Mouse (Mus musculus) left cerebral cortex, postnatal 4 days (tissue): ENCODE data around the gene OR5BS1P. TPM values are rescaled to one million over a fixed set of nuclear protein-coding genes. Genes with fewer than 3 reads are reported as not detected.

ENCODE experiments used
- microRNA-seq: library from miRNA; unstranded; fragments of <30 nt; microRNA quantifications from one replicate; pipeline ENCODE4 v1.2.0, GENCODE M21; 2022
- total RNA-seq, 2 experiments: library from RNA; stranded (reverse); gene quantifications; 2 replicates each; pipeline ENCODE4 v1.2.3; 2021

The OR5BS1P gene
- total RNA-seq, 2 experiments from 2014 or later: not detected

Small RNAs within 50 kb of the gene (microRNA-seq; reads per million reads assigned to microRNA genes)
- gene Mir1291: 2.7 reads per million

Other genes with a start within 250 kb of the OR5BS1P start
- gene Gm44579, start 248.9 kb upstream of the OR5BS1P start, total RNA-seq: not detected
- gene Olfr287, start 248.8 kb upstream of the OR5BS1P start, total RNA-seq: under 1 TPM in 1 of 2 experiments, not detected in 1; 0.20 TPM
- gene Olfr286, start 235.4 kb upstream of the OR5BS1P start, total RNA-seq: not detected
- gene H1fnt, start 212.6 kb upstream of the OR5BS1P start, total RNA-seq: not detected
- gene Zfp641, start 173.7 kb upstream of the OR5BS1P start, total RNA-seq: 10 to 100 TPM; 11.8 to 13.4 TPM
- not detected for gene Olfr285, start 152.5 kb upstream of the OR5BS1P start, total RNA-seq
- not detected for gene Olfr284, start 128.9 kb upstream of the OR5BS1P start, total RNA-seq
- gene Olfr283, start 89.0 kb upstream of the OR5BS1P start, total RNA-seq: not detected
- gene Olfr282, start 38.7 kb upstream of the OR5BS1P start, total RNA-seq: not detected
- not detected for gene Olfr281, start 17.3 kb upstream of the OR5BS1P start, total RNA-seq
- not detected for gene Lalba, start 12.8 kb downstream of the OR5BS1P start, total RNA-seq
- not detected for gene Olfr279, start 22.5 kb downstream of the OR5BS1P start, total RNA-seq
- gene Kansl2, start 64.4 kb downstream of the OR5BS1P start, total RNA-seq: 10 to 100 TPM; 72.2 to 77.1 TPM
- gene Ccnt1, start 101.0 kb downstream of the OR5BS1P start, total RNA-seq: 10 to 100 TPM; 51.5 to 61.1 TPM
- not detected for gene 4930415O20Rik, start 101.1 kb downstream of the OR5BS1P start, total RNA-seq
- gene Adcy6, start 140.2 kb downstream of the OR5BS1P start, total RNA-seq: 10 to 100 TPM; 55.1 to 56.6 TPM
- gene Cacnb3, start 160.9 kb downstream of the OR5BS1P start, total RNA-seq: 100 to 1,000 TPM; 213 to 226 TPM
- 10 to 100 TPM; 62.5 to 68.6 TPM for gene Ddx23, start 193.0 kb downstream of the OR5BS1P start, total RNA-seq
- gene Rnd1, start 207.6 kb downstream of the OR5BS1P start, total RNA-seq: 10 to 100 TPM; 46.5 to 49.7 TPM
- gene Ccdc65, start 238.3 kb downstream of the OR5BS1P start, total RNA-seq: 10 to 100 TPM in 1 of 2 experiments, 1 to 10 TPM in 1; 9.9 to 10.3 TPM